Mouse (Mus musculus): Measurements from ENCODE around the gene Sox5.

GRCm38 (mm10) chr6:144453605-144454004 is 328.2 kb downstream of the Sox5 start:
- no peak for TF ChIP-seq POLR2A (IDR thresholded peaks at IDR 0.05; ENCODE audit: low read depth, low read length)
- no peak for TF ChIP-seq ZKSCAN1 (IDR thresholded peaks at IDR 0.05; ENCODE audit: borderline replicate concordance, low read depth, low read length)
- no peak for TF ChIP-seq SMC3 (IDR thresholded peaks at IDR 0.05; ENCODE audit: low read depth, low read length)
- TF ChIP-seq CTCF (conservative IDR thresholded peaks at IDR 0.05 in 1 of 2, IDR thresholded peaks at IDR 0.05 in 1 of 2; ENCODE audit: low read depth in 2 of 2, low read length in 2 of 2) = no peak
- no peak for TF ChIP-seq POLR2AphosphoS2 (IDR thresholded peaks at IDR 0.05; ENCODE audit: low read depth, low read length)
- TF ChIP-seq EP300 (IDR thresholded peaks at IDR 0.05; ENCODE audit: low read length) = no peak

Measured in CH12.LX (cell line).